Mouse (Mus musculus) brain, embryonic 14.5 days (tissue): ENCODE measurements around the gene Iqgap3.

ENCODE experiments used
- CTCF ChIP-seq: fragments of 200-500 bp; IDR thresholded peaks from 2 replicates; pipeline ENCODE4 v1.5.1; 2012; ENCODE audit warnings: inconsistent platforms, mild to moderate bottlenecking, moderate library complexity, borderline replicate concordance; ENCODE audit not compliant: insufficient read depth, insufficient read length; ENCODE audit errors: extremely low read depth
- POLR2A ChIP-seq: fragments of 200-500 bp; IDR thresholded peaks from 2 replicates; pipeline ENCODE4 v1.6.1; 2012; ENCODE audit warnings: mild to moderate bottlenecking, inconsistent platforms, borderline replicate concordance; ENCODE audit not compliant: poor library complexity, insufficient read depth, insufficient read length, severe bottlenecking; ENCODE audit errors: extremely low read depth

- TF ChIP-seq CTCF (no peak), POLR2A (no peak)
Measured at GRCm38 (mm10) chr3:88166056-88166455, 84.3 kb downstream of the Iqgap3 start.
